Mouse (Mus musculus) forebrain, embryonic 14.5 days (tissue): Measurements from ENCODE around the gene Tfe3. TPM values are rescaled to one million over a fixed set of nuclear protein-coding genes. Genes with fewer than 3 reads are reported as not detected.
"Not testable (repeated sequence)": the region's sequence is repeated elsewhere in the genome, so short reads cannot be mapped to it uniquely, and the experiment has no call there.

Source experiments
- ATAC-seq: fragments of 200-750 bp; cut with Nextera tagmentation; 2 replicates; pipeline ENCODE4 v1.8.0; 2017; ENCODE audit warnings: mild to moderate bottlenecking, moderate library complexity
- DNase-seq: peaks from one replicate; pipeline ENCODE4 v3.0.0-alpha.2; 2015; ENCODE audit warnings: low spot score
- H3K27ac ChIP-seq: fragments of 300-500 bp; sonication (generic); 2 replicates; pipeline ENCODE4 v1.5.1; 2014; ENCODE audit warnings: low read depth, mild to moderate bottlenecking, control low read depth, low read length, moderate library complexity
- H3K27me3 ChIP-seq: fragments of 300-500 bp; sonication (generic); replicated peaks from 2 replicates; pipeline ENCODE4 v1.6.1; 2014; ENCODE audit warnings: low read length, control low read depth, mixed read lengths; ENCODE audit not compliant: control insufficient read depth, insufficient read depth
- H3K36me3 ChIP-seq: fragments of 300-500 bp; sonication (generic); 2 replicates; pipeline ENCODE4 v1.6.1; 2014; ENCODE audit warnings: low read length, control low read depth; ENCODE audit not compliant: control insufficient read depth, insufficient read depth
- H3K4me1 ChIP-seq: fragments of 300-500 bp; sonication (generic); 2 replicates; pipeline ENCODE4 v1.6.1; 2014; ENCODE audit warnings: antibody characterized with exemption, low read length, control low read depth; ENCODE audit not compliant: control insufficient read depth, insufficient read depth
- H3K4me2 ChIP-seq: fragments of 300-500 bp; sonication (generic); 2 replicates; pipeline ENCODE4 v1.6.1; 2014; ENCODE audit warnings: mild to moderate bottlenecking, control low read depth, low read length
- H3K4me3 ChIP-seq: fragments of 300-500 bp; sonication (generic); 2 replicates; pipeline ENCODE4 v1.5.1; 2014; ENCODE audit warnings: low read depth, low read length, control low read depth
- H3K9ac ChIP-seq: fragments of 300-500 bp; sonication (generic); 2 replicates; pipeline ENCODE4 v1.6.1; 2014; ENCODE audit warnings: mild to moderate bottlenecking, low read length, control low read depth, moderate library complexity
- H3K9me3 ChIP-seq: fragments of 300-500 bp; sonication (generic); replicated peaks from 2 replicates; pipeline ENCODE4 v1.6.1; 2016; ENCODE audit warnings: low read length, control low read depth, mixed read lengths; ENCODE audit not compliant: control insufficient read depth
- WGBS: fragments of 180-500 bp; shearing (Covaris S2); extraction: QIAGEN DNeasy Blood & Tissue Kit; methylation state at CpG from one replicate; pipeline ENCODE4 v1.1.7; 2014; 5-methylcytosine and 5-hydroxymethylcytosine counted together
- polyA plus RNA-seq: library from polyadenylated mRNA; unstranded; fragments of >200 nt; fragmentation: Nextera tagmentation; extraction: Ambion mirVana; gene quantifications from 2 replicates; pipeline ENCODE4 v1.2.1, GENCODE M21; 2014

Tfe3 gene
- polyA plus RNA-seq, 1 experiment from 2014 or later, result 16.1 TPM

- WGBS, result 86% methylated on average over 4 of the region's 4 CpGs
- ATAC-seq (no peak), DNase-seq (no peak)
- Histone ChIP-seq H3K4me1 (no peaks in the 10 kb centered on the region), H3K4me2 (no peak overlapping the region), H3K36me3 (no peaks in the 10 kb centered on the region), H3K4me3 (no peak overlapping the region), H3K9ac (no peak overlapping the region), H3K9me3 (no peaks in the 10 kb centered on the region), H3K27me3 (no peaks in the 10 kb centered on the region), H3K27ac (no peak overlapping the region)
These were observed 20.3 kb downstream of the Tfe3 start for GRCm38 (mm10) chrX:7782603-7783092.

GRCm38 (mm10) chrX:7789542-7790136 lies 27.3 kb downstream of the Tfe3 start, which contains the start of gene Gripap1:
Gene Gripap1 (plus strand): TSS chrX:7789765.
- H3K4me2 ChIP-seq, result peak within 1 kb of the TSS; percentile 61
- 25% methylated on average over 24 of the region's 24 CpGs for WGBS
- peak within 1 kb of the TSS; percentile 65 for H3K9ac ChIP-seq
- DNase-seq (peak; percentile 94), ATAC-seq (peak; percentile 95)
- H3K9me3 ChIP-seq, result no peaks in the 10 kb centered on the region
- no peaks in the 10 kb centered on the region for H3K27me3 ChIP-seq
- no peaks in the 10 kb centered on the region for H3K4me1 ChIP-seq
- peak within 1 kb of the TSS; percentile 23; the same call in 1 of the 2 replicates for H3K27ac ChIP-seq
- peaks cover 7% of the 10 kb centered on the region; the same call in 1 of the 2 replicates for H3K36me3 ChIP-seq
- H3K4me3 ChIP-seq, result peak within 1 kb of the TSS; percentile 40

GRCm38 (mm10) chrX:7790309-7790708 lies 27.9 kb downstream of the Tfe3 start:
- peak overlapping the region; percentile 23; the same call in 1 of the 2 replicates for H3K27ac ChIP-seq
- no peak for DNase-seq

GRCm38 (mm10) chrX:7793361-7793760 lies 31.0 kb downstream of the Tfe3 start:
- Histone ChIP-seq H3K4me1 (no peaks in the 10 kb centered on the region), H3K9me3 (no peaks in the 10 kb centered on the region), H3K36me3 (peaks cover 11% of the 10 kb centered on the region; the same call in 1 of the 2 replicates), H3K27ac (no peak overlapping the region), H3K4me2 (no peak overlapping the region), H3K9ac (no peak overlapping the region), H3K4me3 (no peak overlapping the region), H3K27me3 (no peaks in the 10 kb centered on the region)
- 45% methylated on average over 3 of the region's 3 CpGs for WGBS
- no peak for ATAC-seq
- DNase-seq, result peak; percentile 41

More at GRCm38 (mm10) chrX:7790309-7790708, 27.9 kb downstream of the Tfe3 start:
- no peaks in the 10 kb centered on the region for H3K27me3 ChIP-seq
- H3K36me3 ChIP-seq, result peaks cover 11% of the 10 kb centered on the region; the same call in 1 of the 2 replicates
- peak; percentile 10; the same call in 1 of the 2 replicates for ATAC-seq
- 34% methylated on average over 5 of the region's 5 CpGs for WGBS
- no peaks in the 10 kb centered on the region for H3K4me1 ChIP-seq
- peak overlapping the region; percentile 65 for H3K9ac ChIP-seq
- peak overlapping the region; percentile 40 for H3K4me3 ChIP-seq
- peak overlapping the region; percentile 61 for H3K4me2 ChIP-seq
- H3K9me3 ChIP-seq, result no peaks in the 10 kb centered on the region

GRCm38 (mm10) chrX:7795016-7795415 lies 32.7 kb downstream of the Tfe3 start:
- Histone ChIP-seq H3K9me3 (no peaks in the 10 kb centered on the region), H3K27ac (no peak overlapping the region), H3K4me1 (no peaks in the 10 kb centered on the region), H3K27me3 (no peaks in the 10 kb centered on the region), H3K36me3 (peaks cover 21% of the 10 kb centered on the region; the same call in 1 of the 2 replicates), H3K9ac (no peak overlapping the region), H3K4me3 (no peak overlapping the region), H3K4me2 (no peak overlapping the region)
- ATAC-seq, result no peak
- no peak for DNase-seq
- WGBS, result 41% methylated on average over 7 of the region's 7 CpGs

GRCm38 (mm10) chrX:7797327-7797726 lies 35.0 kb downstream of the Tfe3 start:
- ATAC-seq (no peak), DNase-seq (no peak)
- no peaks in the 10 kb centered on the region for H3K4me1 ChIP-seq
- peaks cover 38% of the 10 kb centered on the region for H3K36me3 ChIP-seq
- H3K27ac ChIP-seq, result no peak overlapping the region
- no peak overlapping the region for H3K4me3 ChIP-seq
- H3K9ac ChIP-seq, result no peak overlapping the region
- H3K27me3 ChIP-seq, result no peaks in the 10 kb centered on the region
- WGBS, result 88% methylated on average over 3 of the region's 3 CpGs
- no peaks in the 10 kb centered on the region for H3K9me3 ChIP-seq
- H3K4me2 ChIP-seq, result no peak overlapping the region

GRCm38 (mm10) chrX:7802157-7802556 lies 39.8 kb downstream of the Tfe3 start:
- H3K4me1 ChIP-seq, H3K4me3 ChIP-seq, ATAC-seq, H3K9me3 ChIP-seq, H3K27ac ChIP-seq, DNase-seq, H3K4me2 ChIP-seq, H3K9ac ChIP-seq, H3K27me3 ChIP-seq: not testable (repeated sequence)
- H3K36me3 ChIP-seq, result peaks cover 49% of the 10 kb centered on the region
- WGBS, result 91% methylated on average over 2 of the region's 2 CpGs

GRCm38 (mm10) chrX:7815016-7815415 lies 52.7 kb downstream of the Tfe3 start:
- H3K9me3 ChIP-seq, H3K4me3 ChIP-seq, H3K4me1 ChIP-seq, ATAC-seq, H3K4me2 ChIP-seq, H3K27ac ChIP-seq, H3K9ac ChIP-seq, H3K27me3 ChIP-seq: not testable (repeated sequence)
- WGBS, result 61% methylated on average over 8 of the region's 8 CpGs
- peaks cover 41% of the 10 kb centered on the region for H3K36me3 ChIP-seq
- DNase-seq, result peak; percentile 12
